Mouse (Mus musculus): ENCODE data around the gene Fbxl19.

DNA sequence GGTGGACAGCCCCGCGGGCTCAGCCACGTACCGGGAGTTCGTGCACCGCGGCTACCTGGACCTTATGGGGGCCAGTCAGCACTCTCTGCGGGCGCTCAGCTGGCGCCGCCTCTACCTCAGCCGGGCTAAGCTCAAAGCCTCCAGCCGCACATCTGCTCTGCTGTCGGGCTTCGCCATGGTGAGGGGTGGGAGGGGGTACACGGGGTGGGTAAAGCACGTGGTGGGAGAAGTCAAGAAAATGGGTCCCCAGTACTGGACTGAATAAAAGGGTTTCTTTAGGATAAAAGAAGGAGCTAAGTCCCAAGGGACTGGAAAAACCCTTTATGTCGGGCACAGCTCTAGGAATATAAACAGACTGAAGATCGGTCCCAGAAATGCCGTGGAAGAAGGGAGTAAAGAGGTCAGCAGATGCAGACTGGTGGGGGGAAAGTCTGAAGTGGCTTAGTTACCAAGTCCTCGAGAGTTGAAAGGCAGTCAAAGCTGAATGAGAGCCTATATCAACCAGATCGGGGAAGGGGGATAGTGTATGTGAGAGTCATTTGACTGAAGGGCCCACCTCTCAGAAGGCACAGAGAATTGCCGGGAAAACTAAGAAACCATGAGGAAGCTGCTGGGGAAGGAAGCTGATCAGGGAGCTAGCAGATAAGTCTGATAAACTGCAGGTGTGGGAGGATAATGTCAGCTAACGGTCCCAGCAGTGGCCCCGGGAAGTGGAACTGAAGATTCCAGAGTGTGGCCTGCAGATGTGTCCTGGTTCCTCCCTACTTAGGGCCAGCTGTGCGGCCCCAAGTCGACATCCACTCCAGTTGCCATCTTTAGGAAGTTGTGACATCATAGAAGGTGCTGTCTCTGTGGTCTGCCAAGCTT is 25.9 kb downstream of the Fbxl19 start:
- TF ChIP-seq EP300 (IDR thresholded peaks at IDR 0.05; ENCODE audit: low read length) (no peak), CTCF (conservative IDR thresholded peaks at IDR 0.05 in 1 of 2, IDR thresholded peaks at IDR 0.05 in 1 of 2; ENCODE audit: low read depth in 2 of 2, low read length in 2 of 2) (no peak), MEF2A (IDR thresholded peaks at IDR 0.05; ENCODE audit: borderline replicate concordance, low read depth, low read length) (no peak), ZC3H11A (IDR thresholded peaks at IDR 0.05; ENCODE audit: low read depth, low read length) (no peak), CHD2 (IDR thresholded peaks at IDR 0.05; ENCODE audit: low read length) (no peak), ELF1 (IDR thresholded peaks at IDR 0.05; ENCODE audit: low read depth, low read length) (no peak), POLR2A (IDR thresholded peaks at IDR 0.05; ENCODE audit: low read depth, low read length) (no peak; the same call in 1 of the 2 replicates), IRF4 (IDR thresholded peaks at IDR 0.05; ENCODE audit: low read depth, low read length) (0 out of 2 replicates have a peak, but pooled peaks have one; percentile 26), JUN (IDR thresholded peaks at IDR 0.05; ENCODE audit: insufficient read depth, low read depth, low read length) (no peak), MAX (IDR thresholded peaks at IDR 0.05; ENCODE audit: low read length) (peak; percentile 61), USF2 (conservative IDR thresholded peaks at IDR 0.05; ENCODE audit: low read depth, low read length) (no peak), MXI1 (IDR thresholded peaks at IDR 0.05; ENCODE audit: low read depth, low read length) (peak; percentile 73; the same call in 1 of the 2 replicates)

All from CH12.LX (cell line).